Mouse (Mus musculus): ENCODE measurements around the gene A4galt. TPM values are rescaled to one million over a fixed set of nuclear protein-coding genes. Genes with fewer than 3 reads are reported as not detected.
"Not testable (repeated sequence)": the region's sequence is repeated elsewhere in the genome, so short reads cannot be mapped to it uniquely, and the experiment has no call there.

A4galt gene
- total RNA-seq (2021), result 1 to 10 TPM; 3.4 to 8.3 TPM

DNA sequence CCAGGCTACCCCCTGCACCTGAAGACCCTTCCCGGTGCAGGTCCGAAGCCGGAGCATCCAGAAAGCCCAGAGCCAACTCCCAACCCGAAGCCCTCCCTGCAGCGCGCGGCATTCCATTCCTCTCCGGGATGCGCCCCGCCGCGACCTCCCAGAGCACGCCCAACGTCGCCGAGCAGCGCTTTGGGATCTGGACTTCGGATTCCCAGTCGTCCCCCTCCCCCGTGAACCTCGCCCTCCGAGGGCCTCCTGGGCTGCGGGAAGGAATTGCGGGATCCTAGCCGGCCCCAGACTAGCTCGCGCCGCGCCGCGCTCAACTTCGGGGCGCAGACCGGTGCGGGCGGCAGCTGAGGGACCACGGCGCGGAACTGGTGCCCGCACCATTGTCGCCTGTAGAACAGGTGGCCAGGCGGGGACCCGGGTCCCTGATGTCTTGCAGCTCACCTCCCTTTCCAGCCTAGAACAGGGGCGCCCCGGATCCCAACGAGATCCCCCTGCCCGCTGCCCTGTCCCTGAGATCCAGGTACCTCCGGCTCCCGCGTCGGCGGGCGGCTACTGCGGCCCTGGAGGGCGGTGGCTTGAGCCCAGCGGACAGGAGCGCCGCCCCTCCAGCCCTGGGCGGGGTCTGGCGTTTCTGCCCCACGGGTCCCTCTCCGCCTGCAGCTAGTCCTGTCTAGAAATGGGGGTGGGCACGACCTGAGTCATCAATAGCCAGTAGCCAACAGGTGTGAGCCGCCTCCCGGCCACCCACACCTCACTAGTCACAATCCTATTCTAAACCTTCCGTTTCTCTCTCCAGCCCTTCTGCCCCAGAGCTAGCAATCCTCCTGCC, at the start of gene A4galt:
A4galt (minus strand) TSS at position 599 of the 829 bp plus-strand sequence.
- peak; percentile 71 to 74 for DNase-seq

GRCm38 (mm10) chr15:83299916-83300582, 48.5 kb upstream of the A4galt start:
- intact Hi-C loops (cut with DNase I), result loop anchor here (5.0 kb wide), 1 partner anchor 128 kb away; the partner anchor contains the start of gene Cyb5r3
- no peak for DNase-seq

More for the DNA sequence above, at the start of gene A4galt:
- intact Hi-C loops (cut with DNase I), result loop anchor here (2.0 kb wide), 1 partner anchor 41 kb away; no protein-coding TSS in a partner anchor

DNA sequence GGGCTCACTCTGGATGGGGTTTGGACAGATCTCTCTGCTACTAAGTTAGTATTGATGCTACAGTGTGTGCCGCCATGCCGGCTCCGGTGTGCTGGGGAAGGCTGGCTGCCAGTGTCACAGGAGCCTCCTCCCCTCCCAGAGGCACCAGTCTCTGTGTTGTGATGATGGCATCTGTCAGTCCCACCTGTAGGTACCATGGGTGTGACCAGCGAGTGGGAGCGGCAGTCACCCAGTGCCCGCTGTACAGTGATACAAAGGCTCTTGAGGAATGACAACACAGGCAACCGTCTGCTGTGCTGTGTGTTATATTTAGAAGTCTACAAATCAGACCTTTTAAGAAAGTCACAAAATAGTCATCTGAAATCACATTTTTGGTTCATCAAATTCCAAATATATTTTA, 47.9 kb upstream of the A4galt start:
- no peak for DNase-seq
- intact Hi-C loops (cut with DNase I), result no loop called here

- DNase-seq, result no peak
- intact Hi-C loops (cut with DNase I), result no loop called here
Observed at GRCm38 (mm10) chr15:83298810-83299209, 47.2 kb upstream of the A4galt start.

- intact Hi-C loops (cut with DNase I), result no loop called here
Observed at GRCm38 (mm10) chr15:83298313-83298712, 46.7 kb upstream of the A4galt start.

DNA sequence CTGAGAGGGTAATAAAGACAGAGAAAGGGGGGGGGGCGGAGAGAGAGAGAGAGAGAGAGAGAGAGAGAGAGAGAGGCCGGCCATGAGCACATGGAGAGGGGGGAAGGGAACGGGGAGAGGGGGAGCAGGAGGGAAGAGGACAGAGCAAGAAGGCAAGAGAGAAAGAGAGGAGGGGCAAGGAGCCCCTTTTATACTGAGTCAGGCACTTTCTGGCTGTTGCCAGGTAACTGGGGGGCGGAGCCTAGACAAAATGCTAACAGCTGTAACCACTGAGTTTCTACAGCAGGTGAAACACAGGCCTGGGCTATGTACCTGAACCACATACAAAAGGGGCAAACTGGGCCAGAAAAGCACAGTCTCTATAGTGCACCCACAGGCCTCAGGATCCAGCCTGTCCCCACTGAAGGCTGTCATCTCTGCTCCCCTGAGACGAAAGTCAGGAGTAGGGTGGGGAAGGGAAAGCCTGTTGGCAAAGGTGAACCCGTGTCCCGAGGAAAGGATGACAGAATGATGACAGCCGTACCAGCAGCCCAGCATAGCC, 45.3 kb upstream of the A4galt start:
- DNase-seq, result no peak
- intact Hi-C loops (cut with DNase I), result no loop called here

More at GRCm38 (mm10) chr15:83298313-83298712, 46.7 kb upstream of the A4galt start:
- DNase-seq, result no peak

DNA sequence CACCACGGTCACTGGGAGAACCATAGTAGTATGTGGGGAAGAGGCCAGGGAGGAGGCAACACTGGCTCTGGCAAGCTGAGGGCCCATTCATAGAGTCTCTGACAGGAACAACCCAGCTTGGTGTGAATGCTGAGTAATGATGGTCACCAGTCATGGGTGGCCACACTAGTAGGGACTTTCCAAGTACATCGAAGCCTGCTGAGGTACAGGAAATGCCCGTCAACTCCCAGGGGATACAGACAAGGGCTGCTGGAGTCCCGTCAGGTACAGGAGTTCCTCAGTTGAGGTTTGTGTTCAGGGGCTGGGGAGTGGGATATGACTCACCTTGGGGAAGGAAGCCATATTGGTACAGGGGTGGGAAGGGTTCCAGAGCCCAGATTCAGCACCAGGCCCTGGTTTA, 44.5 kb upstream of the A4galt start:
- no peak for DNase-seq
- intact Hi-C loops (cut with DNase I), result no loop called here

DNA sequence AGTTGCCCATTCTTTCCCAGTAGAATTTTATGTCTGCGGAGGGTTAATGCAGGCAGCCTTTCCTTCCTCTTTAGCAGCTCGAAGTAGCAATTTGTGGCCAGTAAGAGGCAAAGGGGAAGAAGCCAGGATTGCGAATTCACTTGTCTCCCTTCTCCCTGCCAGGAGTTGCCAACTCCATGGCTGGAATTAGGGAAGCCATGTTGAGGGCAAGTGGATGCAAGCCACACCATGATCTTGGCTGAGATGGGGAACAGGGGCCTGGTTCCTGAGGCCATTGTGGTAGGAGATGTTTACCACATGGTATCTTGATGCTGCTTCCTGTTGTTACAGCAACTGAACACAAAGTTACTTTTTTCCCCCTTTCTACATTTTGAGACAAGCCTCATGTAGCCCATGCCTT, 43.4 kb upstream of the A4galt start:
- DNase-seq, result no peak
- intact Hi-C loops (cut with DNase I), result no loop called here

GRCm38 (mm10) chr15:83293706-83294645, 42.4 kb upstream of the A4galt start:
- peak; percentile 43 to 52 for DNase-seq
- intact Hi-C loops (cut with DNase I), result no loop called here

DNA sequence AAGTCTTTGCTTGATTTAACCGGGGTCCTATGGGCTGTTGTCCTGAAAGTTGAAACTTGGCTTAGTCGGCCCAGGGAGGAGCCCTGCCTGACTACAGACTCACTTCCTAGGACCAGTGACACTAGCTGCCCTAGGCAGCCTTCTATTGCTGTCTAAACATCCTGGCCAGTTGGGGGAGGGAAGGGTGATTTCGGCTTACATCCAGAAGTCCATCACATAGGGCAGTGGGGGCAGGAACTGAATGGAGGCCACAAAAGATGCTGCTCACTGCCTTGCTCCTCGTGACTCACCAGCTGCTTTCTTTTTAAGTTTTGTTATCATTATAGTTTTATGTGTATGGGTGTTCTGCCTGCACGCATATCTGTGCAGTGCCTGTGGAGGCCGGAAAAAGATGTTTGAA, 41.6 kb upstream of the A4galt start:
- peak; percentile 42 to 43 for DNase-seq
- intact Hi-C loops (cut with DNase I), result no loop called here

DNA sequence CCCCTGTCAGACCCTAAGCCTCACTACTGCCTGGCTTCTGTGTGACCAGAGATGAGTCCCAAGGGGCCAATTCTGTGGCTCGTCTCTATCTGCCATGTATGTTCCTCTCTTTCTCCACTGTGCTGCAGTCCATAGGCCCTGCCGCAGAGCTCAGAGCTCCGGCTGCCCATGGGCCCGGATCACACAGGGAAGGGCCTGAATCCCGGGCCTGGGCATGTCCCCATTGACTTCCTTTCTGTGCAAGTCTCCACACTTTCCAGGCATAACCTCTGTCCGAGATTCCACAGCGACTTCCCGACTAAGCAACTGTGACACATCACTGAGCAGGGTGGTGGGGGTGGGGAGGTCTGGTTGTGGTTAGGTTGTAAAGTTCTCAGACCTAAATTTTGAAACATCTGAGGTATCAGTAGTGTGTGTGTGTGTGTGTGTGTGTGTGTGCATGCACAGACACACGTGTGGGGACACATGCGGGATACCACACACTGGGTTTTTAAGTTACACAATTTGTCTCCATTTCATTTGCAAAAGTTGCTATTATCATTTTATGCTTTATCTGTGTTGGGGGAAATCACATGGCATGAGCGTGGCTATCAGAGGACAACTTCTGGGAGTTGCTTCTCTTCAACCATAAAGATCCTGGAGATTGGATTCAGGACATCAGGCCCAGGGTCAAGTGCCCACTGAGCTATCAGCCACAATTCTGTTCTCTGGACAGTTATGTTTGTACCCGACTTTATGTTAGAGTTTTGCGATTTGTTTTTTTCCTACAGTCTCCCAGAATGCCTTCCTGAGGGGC, 40.9 kb upstream of the A4galt start:
- DNase-seq, result no peak
- intact Hi-C loops (cut with DNase I), result no loop called here

GRCm38 (mm10) chr15:83290899-83291298, 39.3 kb upstream of the A4galt start:
- no peak for DNase-seq
- intact Hi-C loops (cut with DNase I), result no loop called here

DNA sequence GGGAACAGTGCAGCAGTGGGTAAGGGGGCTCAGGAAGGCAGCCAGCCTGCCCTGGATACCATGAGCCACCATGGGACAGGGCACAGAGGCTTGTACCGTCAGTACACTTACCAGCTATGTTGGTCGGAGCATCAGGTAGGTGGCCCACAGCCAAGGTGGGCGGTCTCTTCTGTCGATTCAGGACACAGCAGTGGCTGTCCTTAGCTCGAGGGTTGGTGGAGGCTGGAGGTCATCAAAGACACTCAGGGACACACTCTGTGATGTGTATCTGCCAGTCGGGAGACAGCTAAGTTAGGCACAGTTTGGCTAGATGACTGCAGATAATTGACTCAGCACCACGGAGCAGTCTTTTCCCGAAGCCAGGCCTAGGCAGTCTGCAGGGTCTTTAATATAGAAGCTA, 33.3 kb upstream of the A4galt start:
- DNase-seq, result no peak
- intact Hi-C loops (cut with DNase I), result no loop called here

GRCm38 (mm10) chr15:83282397-83282796, 30.8 kb upstream of the A4galt start:
- DNase-seq, result no peak
- intact Hi-C loops (cut with DNase I), result no loop called here

- DNase-seq, result no peak
- intact Hi-C loops (cut with DNase I), result no loop called here
Observed at GRCm38 (mm10) chr15:83281303-83281702, 29.7 kb upstream of the A4galt start.

GRCm38 (mm10) chr15:83278579-83278978, 27.0 kb upstream of the A4galt start:
- no peak for DNase-seq
- intact Hi-C loops (cut with DNase I), result no loop called here

GRCm38 (mm10) chr15:83277451-83277850, 25.9 kb upstream of the A4galt start:
- intact Hi-C loops (cut with DNase I), result no loop called here
- DNase-seq, result no peak

DNA sequence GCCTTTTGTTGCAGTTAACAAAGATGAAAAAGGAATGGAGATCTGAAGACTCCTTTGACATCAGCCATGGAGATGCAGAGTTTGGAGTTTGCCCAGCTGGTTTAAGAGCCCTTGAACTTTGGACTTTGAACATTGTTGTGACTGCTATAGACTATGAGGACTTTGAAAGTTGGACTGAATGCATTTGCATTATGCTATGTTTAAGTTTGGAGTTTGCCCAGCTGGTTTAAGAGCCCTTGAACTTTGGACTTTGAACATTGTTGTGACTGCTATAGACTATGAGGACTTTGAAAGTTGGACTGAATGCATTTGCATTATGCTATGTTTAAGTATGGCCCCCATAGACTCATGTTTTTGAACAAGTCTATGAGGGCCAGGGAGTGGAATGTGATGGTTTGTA, 22.7 kb upstream of the A4galt start:
- intact Hi-C loops (cut with DNase I); DNase-seq: not testable (repeated sequence)

GRCm38 (mm10) chr15:83273017-83273416, 21.4 kb upstream of the A4galt start:
- no peak for DNase-seq
- intact Hi-C loops (cut with DNase I), result no loop called here

GRCm38 (mm10) chr15:83271221-83271620, 19.6 kb upstream of the A4galt start:
- DNase-seq; intact Hi-C loops (cut with DNase I): not testable (repeated sequence)
